Mouse (Mus musculus) hindbrain, embryonic 15.5 days (tissue): ENCODE data around the gene Rcc1l. TPM values are rescaled to one million over a fixed set of nuclear protein-coding genes. Genes with fewer than 3 reads are reported as not detected.
A peak's percentile ranks its signal among the peaks of the same experiment; 100 is the strongest.

Experiments used
- ATAC-seq: fragments of 200-750 bp; cut with Nextera tagmentation; 2 replicates; pipeline ENCODE4 v1.8.0; 2017; ENCODE audit warnings: low read depth, moderate number of reproducible peaks, moderate TSS enrichment; ENCODE audit not compliant: low FRiP score
- H3K27ac ChIP-seq: fragments of 300-500 bp; sonication (generic); replicated peaks from 2 replicates; pipeline ENCODE4 v1.5.1; 2015; ENCODE audit warnings: mild to moderate bottlenecking, inconsistent platforms
- H3K27me3 ChIP-seq: fragments of 300-500 bp; sonication (generic); 2 replicates; pipeline ENCODE4 v1.6.1; 2015; ENCODE audit warnings: control low read depth, inconsistent platforms
- H3K36me3 ChIP-seq: fragments of 300-500 bp; sonication (generic); 2 replicates; pipeline ENCODE4 v1.6.1; 2015; ENCODE audit warnings: control low read depth, inconsistent platforms
- H3K4me1 ChIP-seq: fragments of 300-500 bp; sonication (generic); replicated peaks from 2 replicates; pipeline ENCODE4 v1.6.1; 2015; ENCODE audit warnings: control low read depth, inconsistent platforms
- H3K4me2 ChIP-seq: fragments of 300-500 bp; sonication (generic); 2 replicates; pipeline ENCODE4 v1.6.1; 2015; ENCODE audit warnings: moderate library complexity, mild to moderate bottlenecking, inconsistent platforms
- H3K4me3 ChIP-seq: fragments of 300-500 bp; sonication (generic); 2 replicates; pipeline ENCODE4 v1.5.1; 2015; ENCODE audit warnings: mild to moderate bottlenecking, inconsistent platforms
- H3K9ac ChIP-seq: fragments of 300-500 bp; sonication (generic); 2 replicates; pipeline ENCODE4 v1.6.1; 2015; ENCODE audit warnings: inconsistent platforms
- H3K9me3 ChIP-seq: fragments of 300-500 bp; sonication (generic); 2 replicates; pipeline ENCODE4 v1.6.1; 2016; ENCODE audit warnings: control low read depth, inconsistent platforms
- WGBS: fragments of 180-500 bp; shearing (Covaris S2); methylation state at CpG from one replicate; pipeline ENCODE4 v1.1.7; 2015; 5-methylcytosine and 5-hydroxymethylcytosine counted together
- polyA plus RNA-seq: library from polyadenylated mRNA; unstranded; fragments of >200 nt; fragmentation: Nextera tagmentation; extraction: Ambion mirVana; gene quantifications from 2 replicates; pipeline ENCODE4 v1.2.1, GENCODE M21; 2015

The Rcc1l gene
- polyA plus RNA-seq, 1 experiment from 2014 or later = 21.1 TPM

DNA sequence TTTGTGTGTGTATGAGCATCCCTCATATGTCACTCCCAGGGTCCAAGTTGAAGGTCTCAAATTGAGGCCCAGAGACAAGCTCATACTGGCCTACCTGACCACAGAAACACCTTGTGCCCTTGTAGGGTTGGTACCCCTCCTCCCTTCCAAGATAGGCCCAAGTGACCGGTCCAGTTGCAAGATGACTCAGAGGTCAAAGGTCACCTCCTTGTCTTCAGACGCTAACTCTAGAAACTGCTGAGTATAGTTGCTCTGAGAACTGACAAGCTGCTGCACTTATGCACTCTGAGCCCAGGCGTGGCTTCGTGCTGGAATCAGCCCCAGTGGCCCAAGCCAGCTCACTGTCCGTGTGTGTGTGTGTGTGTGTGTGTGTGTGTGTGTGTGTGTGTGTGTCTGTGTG is 74.7 kb downstream of the Rcc1l start:
- no peaks in the 10 kb centered on the region for H3K27me3 ChIP-seq
- WGBS = 26% methylated on average over 5 of the region's 5 CpGs
- no peak for ATAC-seq
- H3K36me3 ChIP-seq = peaks cover 14% of the 10 kb centered on the region; the same call in 1 of the 2 replicates
- H3K4me2 ChIP-seq = peak overlapping the region; percentile 92
- H3K9me3 ChIP-seq = no peaks in the 10 kb centered on the region
- H3K4me3 ChIP-seq = peak overlapping the region; percentile 89
- no peak overlapping the region for H3K27ac ChIP-seq
- peak overlapping the region; percentile 17; the same call in 1 of the 2 replicates for H3K9ac ChIP-seq
- peaks cover 39% of the 10 kb centered on the region for H3K4me1 ChIP-seq

GRCm38 (mm10) chr5:134101322-134101721 is 75.3 kb downstream of the Rcc1l start:
- ATAC-seq = no peak
- Histone ChIP-seq H3K27ac (no peak overlapping the region), H3K36me3 (peaks cover 13% of the 10 kb centered on the region; the same call in 1 of the 2 replicates), H3K9ac (peak overlapping the region; percentile 80), H3K27me3 (no peaks in the 10 kb centered on the region), H3K4me1 (peaks cover 39% of the 10 kb centered on the region), H3K4me2 (peak overlapping the region; percentile 92), H3K9me3 (no peaks in the 10 kb centered on the region), H3K4me3 (peak overlapping the region; percentile 89)
- 46% methylated on average over 5 of the region's 5 CpGs for WGBS

DNA sequence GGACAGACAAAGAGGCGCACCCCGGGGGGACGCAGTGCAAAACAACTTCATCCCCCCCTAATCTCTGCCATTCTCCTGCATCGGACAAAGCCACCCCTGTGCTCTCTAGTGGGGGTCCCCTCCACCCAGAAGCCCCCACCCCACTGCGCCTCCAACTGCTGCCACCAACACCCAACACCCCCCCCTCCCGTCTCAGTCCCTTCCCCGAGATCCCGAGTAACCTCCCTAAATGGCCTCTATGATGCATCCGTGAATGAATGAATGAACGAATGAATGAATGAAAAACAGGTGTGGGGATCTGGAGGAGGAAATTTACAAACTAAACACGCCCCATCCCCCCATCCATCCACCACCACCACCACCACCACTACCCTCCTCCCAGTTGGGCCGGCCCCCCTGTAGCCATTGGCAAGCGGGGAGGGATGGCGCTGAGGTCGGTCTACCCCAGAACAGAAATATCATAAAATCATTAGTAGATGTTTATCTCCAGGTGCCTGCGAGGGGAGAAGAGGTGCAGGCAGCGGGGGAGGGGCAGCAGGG is 76.3 kb downstream of the Rcc1l start:
- ATAC-seq = peak; percentile 3; the same call in 1 of the 2 replicates
- Histone ChIP-seq H3K27me3 (no peaks in the 10 kb centered on the region), H3K4me1 (peaks cover 39% of the 10 kb centered on the region), H3K4me2 (peak overlapping the region; percentile 92), H3K9ac (peak overlapping the region; percentile 80), H3K36me3 (0 out of 2 replicates have a peak, but pooled peaks cover 4% of the 10 kb centered on the region), H3K4me3 (peak overlapping the region; percentile 89), H3K9me3 (no peaks in the 10 kb centered on the region), H3K27ac (peak overlapping the region; percentile 92)
- 2% methylated on average over 15 of the region's 17 CpGs for WGBS

DNA sequence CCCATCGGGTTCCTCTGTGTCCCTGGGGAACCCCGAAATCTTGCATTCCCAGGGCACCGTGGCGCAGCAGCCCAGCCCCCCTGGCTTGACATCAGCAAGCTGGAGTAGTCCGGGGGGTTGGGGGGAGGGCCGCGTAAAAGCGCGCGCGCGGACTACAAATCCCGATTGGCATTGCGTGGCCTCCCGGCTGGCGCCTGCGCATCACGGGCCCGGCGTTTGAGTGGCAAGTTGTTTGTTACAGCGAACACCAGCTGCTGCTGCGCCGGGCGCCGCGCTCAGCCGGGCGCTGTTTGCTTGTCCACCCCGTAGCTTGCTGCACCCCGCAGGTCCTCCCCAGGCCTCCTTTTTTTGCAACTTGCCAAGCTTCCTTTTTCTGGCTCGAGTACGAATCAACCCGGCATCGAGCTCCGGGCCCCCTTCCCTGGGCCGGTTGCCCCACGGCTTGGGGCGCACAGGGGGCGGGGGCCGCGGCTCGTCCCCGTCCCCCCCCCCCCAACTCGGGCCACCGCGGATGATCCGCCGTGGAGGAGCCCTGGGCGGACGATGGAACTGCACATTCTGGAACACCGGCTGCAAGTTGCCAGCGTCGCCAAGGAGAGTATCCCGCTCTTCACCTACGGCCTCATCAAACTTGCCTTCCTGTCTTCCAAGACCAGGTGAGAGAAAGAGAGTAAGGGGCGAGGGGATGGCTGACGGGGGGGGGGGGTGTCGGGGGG is 76.9 kb downstream of the Rcc1l start, which contains the start of gene Castor2:
TSS of gene Castor2 (plus strand) at position 216 of the 716 bp plus-strand sequence.
- peaks cover 39% of the 10 kb centered on the region for H3K4me1 ChIP-seq
- H3K27ac ChIP-seq = peak within 1 kb of the TSS; percentile 92
- peak within 1 kb of the TSS; percentile 92 for H3K4me2 ChIP-seq
- H3K27me3 ChIP-seq = no peaks in the 10 kb centered on the region
- no peaks in the 10 kb centered on the region for H3K9me3 ChIP-seq
- peak within 1 kb of the TSS; percentile 89 for H3K4me3 ChIP-seq
- H3K36me3 ChIP-seq = 0 out of 2 replicates have a peak, but pooled peaks cover 4% of the 10 kb centered on the region
- ATAC-seq = peak; percentile 91
- under 1% methylated on average over 50 of the region's 58 CpGs for WGBS
- H3K9ac ChIP-seq = peak within 1 kb of the TSS; percentile 80

GRCm38 (mm10) chr5:134098976-134099375 is 77.6 kb downstream of the Rcc1l start:
- under 1% methylated on average over 17 of the region's 17 CpGs for WGBS
- no peaks in the 10 kb centered on the region for H3K9me3 ChIP-seq
- peak overlapping the region; percentile 80 for H3K9ac ChIP-seq
- peak overlapping the region; percentile 92 for H3K27ac ChIP-seq
- no peaks in the 10 kb centered on the region for H3K27me3 ChIP-seq
- peak overlapping the region; percentile 92 for H3K4me2 ChIP-seq
- ATAC-seq = peak; percentile 24; the same call in 1 of the 2 replicates
- H3K4me3 ChIP-seq = peak overlapping the region; percentile 89
- peaks cover 39% of the 10 kb centered on the region for H3K4me1 ChIP-seq
- H3K36me3 ChIP-seq = 0 out of 2 replicates have a peak, but pooled peaks cover 4% of the 10 kb centered on the region

DNA sequence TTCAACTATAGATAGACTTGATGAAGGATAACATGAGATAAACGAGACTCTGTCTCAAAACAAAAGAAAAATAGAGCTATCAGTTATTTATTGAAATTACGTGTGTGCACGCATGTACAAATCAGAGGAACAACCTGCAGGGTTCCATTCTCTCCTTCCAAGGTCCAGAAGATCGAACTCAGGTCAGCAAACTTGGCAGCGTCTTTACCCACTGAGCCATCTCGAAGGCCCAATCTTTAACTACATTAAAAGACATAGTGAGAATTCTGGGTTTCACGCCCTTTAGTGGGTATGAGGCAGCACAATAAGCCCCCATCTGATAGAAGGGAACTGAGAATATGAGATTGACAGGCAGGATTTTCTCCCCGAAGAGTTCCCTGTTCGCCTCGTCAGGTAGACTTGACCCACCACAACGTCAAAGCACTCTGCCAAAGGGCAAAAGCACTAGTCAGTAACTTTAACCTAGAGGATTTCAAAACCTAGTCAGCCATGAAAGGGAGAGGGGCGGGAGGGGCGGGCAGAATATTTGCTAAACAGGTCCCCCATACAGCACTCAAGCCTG is 78.2 kb downstream of the Rcc1l start:
- Histone ChIP-seq H3K27ac (peak overlapping the region; percentile 92), H3K36me3 (0 out of 2 replicates have a peak, but pooled peaks cover 3% of the 10 kb centered on the region), H3K4me3 (peak overlapping the region; percentile 89), H3K27me3 (no peaks in the 10 kb centered on the region), H3K9ac (peak overlapping the region; percentile 80), H3K4me1 (peaks cover 39% of the 10 kb centered on the region), H3K9me3 (no peaks in the 10 kb centered on the region), H3K4me2 (peak overlapping the region; percentile 92)
- 43% methylated on average over 13 of the region's 13 CpGs for WGBS
- ATAC-seq = no peak

Other genes with a start within 250 kb of the Rcc1l start
- 26.6 and 27.5 TPM in 2 replicates for gene Castor2, start 77.1 kb downstream of the Rcc1l start, polyA plus RNA-seq
- gene Gtf2ird2, start 7.2 kb upstream of the Rcc1l start, polyA plus RNA-seq = 15.4 and 15.8 TPM in 2 replicates
- 2.8 and 3.0 TPM in 2 replicates for gene Ncf1, start 52.9 kb upstream of the Rcc1l start, polyA plus RNA-seq
- gene Gtf2i, start 138.0 kb upstream of the Rcc1l start, polyA plus RNA-seq = 145 and 150 TPM in 2 replicates